Mouse (Mus musculus) hindbrain, embryonic 12.5 days (tissue): ENCODE results near the gene Gm8947. TPM values are rescaled to one million over a fixed set of nuclear protein-coding genes. Genes with fewer than 3 reads are reported as not detected.
"Not testable (repeated sequence)": the region's sequence is repeated elsewhere in the genome, so short reads cannot be mapped to it uniquely, and the experiment has no call there.

Experiments used
- ATAC-seq: fragments of 200-750 bp; cut with Nextera tagmentation; 2 replicates; pipeline ENCODE4 v1.8.0; 2017; ENCODE audit warnings: moderate TSS enrichment; ENCODE audit not compliant: low FRiP score
- H3K27ac ChIP-seq: fragments of 300-500 bp; sonication (generic); 2 replicates; pipeline ENCODE4 v1.5.1; 2016; ENCODE audit warnings: mild to moderate bottlenecking
- H3K27me3 ChIP-seq: fragments of 300-500 bp; sonication (generic); 2 replicates; pipeline ENCODE4 v1.6.1; 2016; ENCODE audit warnings: mild to moderate bottlenecking
- H3K36me3 ChIP-seq: fragments of 300-500 bp; sonication (generic); 2 replicates; pipeline ENCODE4 v1.6.1; 2016; ENCODE audit warnings: mild to moderate bottlenecking
- H3K4me1 ChIP-seq: fragments of 300-500 bp; sonication (generic); 2 replicates; pipeline ENCODE4 v1.6.1; 2016
- H3K4me2 ChIP-seq: fragments of 300-500 bp; sonication (generic); replicated peaks from 2 replicates; pipeline ENCODE4 v1.6.1; 2016; ENCODE audit warnings: mild to moderate bottlenecking
- H3K4me3 ChIP-seq: fragments of 300-500 bp; sonication (generic); 2 replicates; pipeline ENCODE4 v1.5.1; 2016; ENCODE audit warnings: mild to moderate bottlenecking
- H3K9ac ChIP-seq: fragments of 300-500 bp; sonication (generic); 2 replicates; pipeline ENCODE4 v1.6.1; 2016; ENCODE audit warnings: mild to moderate bottlenecking, moderate library complexity
- H3K9me3 ChIP-seq: fragments of 300-500 bp; sonication (generic); replicated peaks from 2 replicates; pipeline ENCODE4 v1.6.1; 2016; ENCODE audit warnings: mild to moderate bottlenecking
- WGBS: fragments of 180-500 bp; shearing (Covaris S2); methylation state at CpG from one replicate; pipeline ENCODE4 v1.1.7; 2016; 5-methylcytosine and 5-hydroxymethylcytosine counted together
- polyA plus RNA-seq: library from polyadenylated mRNA; unstranded; fragments of >200 nt; fragmentation: Nextera tagmentation; extraction: Ambion mirVana; gene quantifications from 2 replicates; pipeline ENCODE4 v1.2.1, GENCODE M21; 2016

Gene Gm8947
- polyA plus RNA-seq, 1 experiment from 2014 or later = not detected

GRCm38 (mm10) chr1:151188469-151188868 lies 3.7 kb upstream of the Gm8947 start:
- H3K27ac ChIP-seq = no peak overlapping the region
- ATAC-seq = no peak
- H3K9ac ChIP-seq = no peak overlapping the region
- H3K4me2 ChIP-seq = no peak overlapping the region
- no peaks in the 10 kb centered on the region for H3K27me3 ChIP-seq
- no peaks in the 10 kb centered on the region for H3K36me3 ChIP-seq
- WGBS = 90% methylated on average over 4 of the region's 4 CpGs
- H3K4me1 ChIP-seq = no peaks in the 10 kb centered on the region
- H3K4me3 ChIP-seq = no peak overlapping the region
- H3K9me3 ChIP-seq = no peaks in the 10 kb centered on the region

DNA sequence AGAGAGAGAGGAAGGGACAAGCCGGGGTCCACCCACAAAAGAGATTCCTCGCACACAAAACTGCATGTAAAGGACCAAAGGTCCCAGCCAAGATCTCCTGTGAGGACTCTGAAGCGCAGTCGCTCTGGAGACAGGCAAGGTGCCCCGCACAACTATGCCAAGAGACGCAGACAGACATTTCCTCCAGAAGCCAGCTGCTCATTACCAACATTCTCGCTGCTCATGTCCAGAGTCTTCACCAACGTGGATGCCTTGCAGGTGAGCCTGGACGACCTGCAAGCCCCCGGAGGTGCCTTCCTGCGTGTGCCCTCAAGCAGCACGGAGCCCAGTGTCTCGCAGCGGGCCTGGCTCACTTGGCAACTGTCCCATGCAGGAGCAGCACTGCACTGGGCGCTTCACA lies 563 bp downstream of the Gm8947 start:
- H3K4me2 ChIP-seq, H3K27ac ChIP-seq, H3K4me1 ChIP-seq, H3K9me3 ChIP-seq, H3K4me3 ChIP-seq, H3K9ac ChIP-seq, H3K36me3 ChIP-seq, ATAC-seq, H3K27me3 ChIP-seq: not testable (repeated sequence)
- 93% methylated on average over 15 of the region's 15 CpGs for WGBS

- not testable (repeated sequence) for H3K27me3 ChIP-seq, H3K36me3 ChIP-seq, H3K4me2 ChIP-seq, H3K4me1 ChIP-seq, H3K9me3 ChIP-seq, ATAC-seq, H3K4me3 ChIP-seq, H3K9ac ChIP-seq, H3K27ac ChIP-seq
- 69% methylated on average over 4 of the region's 4 CpGs for WGBS
Observed at GRCm38 (mm10) chr1:151195986-151196385, 3.8 kb downstream of the Gm8947 start.

GRCm38 (mm10) chr1:151196690-151197089 lies 4.5 kb downstream of the Gm8947 start:
- WGBS = 83% methylated on average over 3 of the region's 3 CpGs
- not testable (repeated sequence) for H3K9ac ChIP-seq

GRCm38 (mm10) chr1:151198120-151198519 lies 5.9 kb downstream of the Gm8947 start, which contains the start of gene Gm47995:
TSS of gene Gm47995 (plus strand) at chr1:151198448.
- not testable (repeated sequence) for H3K27ac ChIP-seq, H3K9me3 ChIP-seq, H3K9ac ChIP-seq, H3K4me3 ChIP-seq, H3K4me2 ChIP-seq, ATAC-seq, H3K4me1 ChIP-seq, H3K27me3 ChIP-seq, H3K36me3 ChIP-seq
- 95% methylated on average over 2 of the region's 4 CpGs for WGBS

More at GRCm38 (mm10) chr1:151196690-151197089, 4.5 kb downstream of the Gm8947 start:
- H3K4me1 ChIP-seq, H3K4me2 ChIP-seq, H3K27me3 ChIP-seq, H3K9me3 ChIP-seq, H3K36me3 ChIP-seq, H3K4me3 ChIP-seq, ATAC-seq, H3K27ac ChIP-seq: not testable (repeated sequence)

DNA sequence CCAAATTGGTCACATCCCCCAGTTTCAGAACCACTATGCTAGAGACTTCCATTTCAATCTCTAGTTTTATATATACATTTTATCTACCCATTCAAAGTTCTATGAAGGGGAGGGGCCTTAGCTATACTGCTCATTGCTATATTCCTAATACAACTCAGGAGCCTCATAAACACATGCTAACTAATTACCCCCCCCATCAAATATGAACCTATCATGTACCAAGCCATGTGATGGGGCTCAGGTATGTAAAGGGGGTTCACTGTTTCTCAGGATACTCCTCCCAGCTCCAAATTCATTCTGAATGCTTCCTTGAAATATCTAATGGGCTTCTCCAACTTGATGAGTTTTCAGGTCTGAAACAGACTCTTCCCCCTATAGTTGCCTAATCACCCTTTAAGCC lies 8.4 kb downstream of the Gm8947 start:
- not testable (repeated sequence) for H3K9ac ChIP-seq, H3K4me2 ChIP-seq, H3K9me3 ChIP-seq, H3K36me3 ChIP-seq, H3K4me1 ChIP-seq, H3K27ac ChIP-seq, H3K27me3 ChIP-seq, ATAC-seq, H3K4me3 ChIP-seq

- H3K4me3 ChIP-seq, H3K4me1 ChIP-seq, H3K36me3 ChIP-seq, H3K27me3 ChIP-seq, H3K9me3 ChIP-seq, H3K9ac ChIP-seq, H3K27ac ChIP-seq, H3K4me2 ChIP-seq, ATAC-seq: not testable (repeated sequence)
- WGBS = 76% methylated on average over 4 of the region's 5 CpGs
Observed at GRCm38 (mm10) chr1:151202771-151203170, 10.6 kb downstream of the Gm8947 start.

DNA sequence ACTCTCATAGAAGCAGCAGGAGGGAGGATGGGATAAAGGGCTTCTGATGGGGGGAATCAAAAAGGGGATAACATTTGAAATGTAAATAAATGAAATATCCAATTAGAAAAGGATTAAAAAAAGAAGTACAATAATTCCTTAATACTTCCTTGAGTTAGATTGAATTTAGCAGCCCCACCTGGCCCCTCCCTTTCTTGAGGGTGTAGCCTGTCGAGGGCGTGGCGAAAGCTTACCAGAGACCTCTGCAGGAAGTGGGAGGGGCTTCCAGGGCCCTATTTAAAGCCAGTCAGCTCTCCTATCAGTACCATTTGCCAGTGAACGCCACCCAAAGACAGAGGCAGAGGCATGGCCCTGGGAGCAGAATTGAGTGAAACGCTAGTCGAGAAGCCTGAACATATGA lies 11.6 kb downstream of the Gm8947 start, which contains the start of gene 3110040M04Rik:
Gene 3110040M04Rik, plus strand, starts transcription at position 304 of the 400 bp plus-strand sequence.
- not testable (repeated sequence) for H3K27ac ChIP-seq, H3K9ac ChIP-seq, ATAC-seq, H3K4me1 ChIP-seq, H3K4me2 ChIP-seq, H3K36me3 ChIP-seq, H3K9me3 ChIP-seq, H3K27me3 ChIP-seq, H3K4me3 ChIP-seq
- no CpG with 5 or more reads among the region's 6 CpGs for WGBS

- 84% methylated on average over 3 of the region's 5 CpGs for whole genome bisulfite sequencing
- ATAC-seq, H3K4me1 ChIP-seq, H3K9ac ChIP-seq, H3K27me3 ChIP-seq, H3K27ac ChIP-seq, H3K9me3 ChIP-seq, H3K36me3 ChIP-seq, H3K4me3 ChIP-seq, H3K4me2 ChIP-seq: not testable (repeated sequence)
Observed at GRCm38 (mm10) chr1:151208493-151208892, 16.3 kb downstream of the Gm8947 start.

DNA sequence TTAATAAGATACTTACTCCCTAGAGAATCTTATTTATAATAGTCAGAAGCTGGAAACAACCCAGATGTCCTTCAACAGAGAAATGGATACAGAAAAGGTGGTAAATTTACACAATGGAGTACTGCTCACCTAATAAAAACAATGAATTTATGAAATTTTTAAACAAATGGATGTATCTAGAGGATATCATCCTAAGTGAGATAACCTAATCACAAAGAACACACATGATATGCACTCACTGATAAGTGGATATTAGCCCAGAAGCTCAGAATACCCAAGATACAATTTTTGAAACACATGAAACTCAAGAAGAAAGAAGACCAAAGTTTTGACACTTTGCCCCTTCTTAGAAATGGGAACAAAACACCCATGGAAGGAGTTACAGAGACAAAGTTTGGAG lies 16.8 kb downstream of the Gm8947 start:
- not testable (repeated sequence) for H3K4me3 ChIP-seq, H3K27me3 ChIP-seq, H3K27ac ChIP-seq, H3K4me1 ChIP-seq, H3K4me2 ChIP-seq, ATAC-seq, H3K9me3 ChIP-seq, H3K36me3 ChIP-seq, H3K9ac ChIP-seq

DNA sequence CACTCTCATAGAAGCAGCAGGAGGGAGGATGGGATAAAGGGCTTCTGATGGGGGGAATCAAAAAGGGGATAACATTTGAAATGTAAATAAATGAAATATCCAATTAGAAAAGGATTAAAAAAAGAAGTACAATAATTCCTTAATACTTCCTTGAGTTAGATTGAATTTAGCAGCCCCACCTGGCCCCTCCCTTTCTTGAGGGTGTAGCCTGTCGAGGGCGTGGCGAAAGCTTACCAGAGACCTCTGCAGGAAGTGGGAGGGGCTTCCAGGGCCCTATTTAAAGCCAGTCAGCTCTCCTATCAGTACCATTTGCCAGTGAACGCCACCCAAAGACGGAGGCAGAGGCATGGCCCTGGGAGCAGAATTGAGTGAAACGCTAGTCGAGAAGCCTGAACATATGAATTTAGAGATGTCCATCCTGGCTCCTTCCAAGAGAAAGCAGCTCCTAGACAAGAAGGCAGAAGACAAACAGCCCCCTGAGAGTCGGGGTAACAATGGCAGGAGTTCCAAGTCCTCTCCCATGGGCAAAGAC lies 17.7 kb downstream of the Gm8947 start, which contains the start of gene Gm47996:
Gene Gm47996, plus strand, starts transcription at position 308 of the 532 bp plus-strand sequence.
- ATAC-seq, H3K27ac ChIP-seq, H3K9me3 ChIP-seq, H3K27me3 ChIP-seq, H3K4me1 ChIP-seq, H3K9ac ChIP-seq, H3K4me3 ChIP-seq, H3K4me2 ChIP-seq, H3K36me3 ChIP-seq: not testable (repeated sequence)
- WGBS = 95% methylated on average over 4 of the region's 8 CpGs

- H3K4me1 ChIP-seq, H3K27ac ChIP-seq, ATAC-seq, H3K27me3 ChIP-seq, H3K9ac ChIP-seq, H3K4me2 ChIP-seq, H3K9me3 ChIP-seq, H3K4me3 ChIP-seq, H3K36me3 ChIP-seq: not testable (repeated sequence)
- 95% methylated on average over 5 of the region's 5 CpGs for WGBS
Observed at GRCm38 (mm10) chr1:151211666-151212065, 19.5 kb downstream of the Gm8947 start.

DNA sequence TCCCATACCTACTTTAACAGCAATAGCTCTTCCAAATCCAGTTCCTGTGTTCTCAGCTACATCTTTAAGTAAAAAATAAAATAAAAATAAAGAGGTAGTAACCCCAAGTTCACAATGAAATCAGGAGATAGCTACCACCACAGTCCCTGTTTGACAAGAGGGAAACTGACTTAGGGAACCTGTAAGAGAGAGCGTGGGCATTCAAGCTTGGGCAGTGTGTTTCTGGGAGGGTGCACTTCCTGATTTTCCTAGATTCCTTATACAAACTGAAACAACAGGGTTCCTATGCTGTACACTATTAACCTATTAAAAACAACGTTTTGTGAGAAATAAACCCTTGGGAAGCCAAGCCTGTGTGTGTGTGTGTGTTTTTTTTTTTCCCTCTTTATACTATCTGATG lies 22.7 kb downstream of the Gm8947 start:
- no peak overlapping the region for H3K4me2 ChIP-seq
- no peak overlapping the region for H3K9ac ChIP-seq
- H3K27me3 ChIP-seq = no peaks in the 10 kb centered on the region
- no peaks in the 10 kb centered on the region for H3K9me3 ChIP-seq
- 73% methylated on average over 2 of the region's 2 CpGs for WGBS
- H3K4me3 ChIP-seq = no peak overlapping the region
- no peak for ATAC-seq
- H3K36me3 ChIP-seq = no peaks in the 10 kb centered on the region
- H3K4me1 ChIP-seq = no peaks in the 10 kb centered on the region
- no peak overlapping the region for H3K27ac ChIP-seq
